24 mouse cellular contexts compared by ENCODE assay signal in the genomic region with DNA sequence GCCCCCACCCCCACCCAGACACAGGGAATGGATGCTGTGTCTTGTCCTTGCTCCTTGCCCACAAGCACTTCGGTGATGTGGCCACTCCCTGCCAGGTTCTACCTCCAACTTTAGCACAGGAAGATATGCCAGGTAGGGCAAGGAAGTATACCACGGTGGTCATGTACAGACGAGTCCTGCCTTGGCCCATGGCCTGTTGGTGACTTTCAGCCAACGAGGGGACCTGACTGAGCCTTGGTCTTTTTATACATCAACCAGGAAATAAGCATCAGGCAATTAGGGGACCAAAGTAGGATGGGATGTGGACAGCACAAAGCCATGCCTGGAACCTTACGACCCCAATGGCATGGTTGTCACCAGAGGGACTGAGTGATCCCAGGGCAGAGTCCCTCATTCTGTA. TPM values are rescaled to one million over a fixed set of nuclear protein-coding genes. Genes with fewer than 3 reads are reported as not detected.
"Had no signal": no experiment of that assay in that cellular context is flagged by ENCODE, and none has a peak within 500 bp of the region (broad histone marks: within the 10 kb centered on the region; RNA-seq: fewer than 3 reads in every experiment).

No protein-coding gene starts in this region.

- H3K36me3 ChIP-seq: liver, embryonic 13.5 days; liver, embryonic 15.5 days; lung, embryonic 15.5 days; midbrain, embryonic 13.5 days; midbrain, embryonic 15.5 days; neural tube, embryonic 12.5 days had no signal

- H3K4me2 ChIP-seq: liver, embryonic 11.5 days; liver, embryonic 13.5 days; liver, embryonic 15.5 days; lung, embryonic 15.5 days; midbrain, embryonic 11.5 days; midbrain, embryonic 13.5 days; midbrain, embryonic 15.5 days; neural tube, embryonic 12.5 days had no signal

- H3K27me3 ChIP-seq: liver, embryonic 13.5 days; liver, embryonic 15.5 days; lung, embryonic 15.5 days; midbrain, embryonic 13.5 days; midbrain, embryonic 15.5 days; neural tube, embryonic 12.5 days had no signal

- H3K4me3 ChIP-seq: liver, embryonic 13.5 days; liver, embryonic 15.5 days; lung, embryonic 15.5 days; megakaryocyte, embryonic 14.5 days; midbrain, embryonic 13.5 days; midbrain, embryonic 15.5 days; neural tube, embryonic 12.5 days had no signal

- H3K27ac ChIP-seq: liver, embryonic 13.5 days; liver, embryonic 15.5 days; lung, embryonic 15.5 days; macrophage; midbrain, embryonic 13.5 days; midbrain, embryonic 15.5 days; neural tube, embryonic 12.5 days had no signal

- H3K4me1 ChIP-seq: liver, embryonic 13.5 days; liver, embryonic 15.5 days; midbrain, embryonic 13.5 days; midbrain, embryonic 15.5 days; neural tube, embryonic 12.5 days had no signal

- H3K9ac ChIP-seq: liver, embryonic 13.5 days; liver, embryonic 15.5 days; liver, postnatal 0 days; lung, embryonic 15.5 days; midbrain, embryonic 13.5 days; midbrain, embryonic 15.5 days; neural tube, embryonic 12.5 days had no signal

- ATAC-seq: liver, postnatal 0 days; lung, postnatal 0 days; midbrain, embryonic 13.5 days; midbrain, embryonic 15.5 days had no signal

- H3K9me3 ChIP-seq: liver, embryonic 13.5 days; liver, embryonic 15.5 days; lung, embryonic 15.5 days; megakaryocyte, embryonic 14.5 days; midbrain, embryonic 13.5 days; midbrain, embryonic 15.5 days; neural tube, embryonic 12.5 days had no signal

- DNase-seq: liver, embryonic 13.5 days; liver, postnatal 0 days; lung, adult 2 months; lung, postnatal 14 days; lung, postnatal 36 days; retina, postnatal 1 day; right cerebral cortex, adult 18-20 months; right cerebral cortex, postnatal 25 days; right cerebral cortex, postnatal 4 days; spleen, adult 18-20 months; thymus, adult 2 months; thymus, postnatal 25 days had no signal

RNA-seq across cellular contexts. Expression of a gene that starts 9.3 kb away (rescaled TPM):
- polyA plus RNA-seq: liver, embryonic 11.5 days; liver, embryonic 13.5 days; liver, embryonic 15.5 days; liver, postnatal 0 days; macrophage; neural tube, embryonic 14.5 days; small intestine, adult 2 months had no signal
